Mouse (Mus musculus) hematopoietic stem cell, adult 5-6 weeks (primary cell): ENCODE data around the gene Ntan1. TPM values are rescaled to one million over a fixed set of nuclear protein-coding genes. Genes with fewer than 3 reads are reported as not detected.
A peak's percentile ranks its signal among the peaks of the same experiment; 100 is the strongest.
"Not testable (repeated sequence)": the region's sequence is repeated elsewhere in the genome, so short reads cannot be mapped to it uniquely, and the experiment has no call there.

Experiments used
- ATAC-seq, 2 experiments: fragments of 125-278 bp in 1 of 2; replicated peaks in 1 of 2; 2 replicates each; pipeline ENCODE4 v1.8.0; 2016 to 2017; ENCODE audit warnings: inconsistent platforms in 2 of 2, mild to moderate bottlenecking in 2 of 2, moderate number of reproducible peaks in 2 of 2, low read depth in 1 of 2, moderate TSS enrichment in 1 of 2; ENCODE audit not compliant: low FRiP score in 2 of 2, poor library complexity in 2 of 2, severe bottlenecking in 2 of 2, insufficient read depth in 1 of 2, low TSS enrichment in 1 of 2
- total RNA-seq: library from RNA; stranded (forward); fragments of 172-1452, 232-1000 nt; gene quantifications from 2 replicates; pipeline ENCODE4 v1.2.3, GENCODE M21; 2017

Ntan1 gene
- 69.9 and 82.7 TPM in 2 replicates for total RNA-seq

- peak; percentile 91 to 92 for ATAC-seq
These were observed at the start of gene Ntan1 for GRCm38 (mm10) chr16:13818560-13819393. Gene Ntan1, plus strand, starts transcription at chr16:13818845.

GRCm38 (mm10) chr16:13771603-13772002 is 47.0 kb upstream of the Ntan1 start:
- ATAC-seq = not testable (repeated sequence)

- ATAC-seq = not testable (repeated sequence)
These were observed 46.6 kb upstream of the Ntan1 start for GRCm38 (mm10) chr16:13772051-13772450.

- ATAC-seq = not testable (repeated sequence)
These were observed 44.6 kb upstream of the Ntan1 start for GRCm38 (mm10) chr16:13774011-13774410.

GRCm38 (mm10) chr16:13774651-13775050 is 44.0 kb upstream of the Ntan1 start:
- not testable (repeated sequence) for ATAC-seq

- peak; percentile 97 to 99 for ATAC-seq
These were observed 38.1 kb upstream of the Ntan1 start, which contains the start of gene Rrn3 for GRCm38 (mm10) chr16:13780353-13781036. Gene Rrn3, plus strand, starts transcription at chr16:13780708.

- ATAC-seq = no peak
These were observed 37.4 kb upstream of the Ntan1 start for GRCm38 (mm10) chr16:13781216-13781615.

GRCm38 (mm10) chr16:13785932-13786331 is 32.7 kb upstream of the Ntan1 start:
- ATAC-seq = no peak

GRCm38 (mm10) chr16:13793441-13793840 is 25.2 kb upstream of the Ntan1 start:
- not testable (repeated sequence) for ATAC-seq

- peak; percentile 94 to 96 for ATAC-seq
These were observed 21.9 kb upstream of the Ntan1 start for GRCm38 (mm10) chr16:13796746-13797175.

- ATAC-seq = no peak
These were observed 17.4 kb upstream of the Ntan1 start for GRCm38 (mm10) chr16:13801231-13801630.

GRCm38 (mm10) chr16:13804666-13805065 is 14.0 kb upstream of the Ntan1 start:
- no peak for ATAC-seq

GRCm38 (mm10) chr16:13807616-13808015 is 11.0 kb upstream of the Ntan1 start:
- no peak for ATAC-seq

GRCm38 (mm10) chr16:13808410-13808809 is 10.2 kb upstream of the Ntan1 start:
- ATAC-seq = peak in 1 of 2 experiments; percentile 36; a peak in 1 of 4 replicates

- ATAC-seq = no peak
These were observed 6.5 kb upstream of the Ntan1 start for GRCm38 (mm10) chr16:13812152-13812551.

- ATAC-seq = no peak
These were observed 5.4 kb upstream of the Ntan1 start for GRCm38 (mm10) chr16:13813200-13813599.

GRCm38 (mm10) chr16:13819394-13819743 is 724 bp downstream of the Ntan1 start:
- ATAC-seq = no peak

- peak in 1 of 2 experiments; percentile 5; a peak in 1 of 4 replicates for ATAC-seq
These were observed 1.3 kb downstream of the Ntan1 start for GRCm38 (mm10) chr16:13819806-13820500.
